Mouse (Mus musculus) fibroblast of lung, adult 2 months (primary cell): ENCODE measurements around the gene Hist1h2ac.

ENCODE experiments used
- DNase-seq: peaks from one replicate; pipeline ENCODE4 v3.0.0-alpha.2; 2011; ENCODE audit warnings: low read depth

The Hist1h2ac gene

DNA sequence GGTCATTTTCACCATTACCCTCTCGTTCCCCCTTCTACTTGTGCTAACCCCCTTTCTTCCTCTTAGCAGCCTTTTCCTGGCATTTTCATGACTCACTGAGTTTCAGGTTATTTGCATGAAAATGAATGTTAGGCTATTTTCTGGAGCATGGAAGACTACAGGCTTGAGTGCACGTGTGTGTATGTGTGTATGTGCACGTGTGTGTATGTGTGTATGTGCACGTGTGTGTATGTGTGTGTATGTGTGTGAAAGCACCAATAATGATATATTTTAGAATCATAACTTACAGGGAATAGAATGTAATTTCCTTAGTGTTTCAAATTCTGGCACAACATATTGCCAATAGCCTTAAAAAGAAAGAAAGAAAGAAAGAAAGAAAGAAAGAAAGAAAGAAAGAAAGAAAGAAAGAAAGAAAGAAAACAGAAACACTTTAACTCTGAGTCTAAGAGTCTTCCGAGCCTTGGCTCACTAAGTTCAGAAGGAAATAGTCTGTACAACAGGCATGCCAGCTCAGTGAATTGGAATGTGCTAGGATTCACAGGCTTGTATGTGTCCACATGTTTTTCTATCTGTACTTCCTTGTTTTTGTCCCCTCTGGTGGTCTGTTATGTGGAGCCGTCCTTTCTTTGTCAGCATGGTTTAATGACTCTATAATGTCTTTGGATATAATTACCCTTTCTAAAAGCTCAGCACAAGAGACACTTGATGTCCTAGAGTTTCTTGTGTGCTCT, 23.9 kb downstream of the Hist1h2ac start:
- DNase-seq, result no peak
